Mouse (Mus musculus) MEL (cell line): ENCODE measurements around the gene Gdf7. TPM values are rescaled to one million over a fixed set of nuclear protein-coding genes. Genes with fewer than 3 reads are reported as not detected.

Experiments
- DNase-seq: peaks from one replicate; pipeline ENCODE4 v3.0.0; 2011; ENCODE audit warnings: low read depth, low spot score
- H3K27ac ChIP-seq: 2 replicates; pipeline ENCODE4 v1.5.1; 2012; ENCODE audit warnings: low read depth, mild to moderate bottlenecking, control low read depth, low read length, moderate library complexity; ENCODE audit not compliant: control insufficient read depth
- H3K27me3 ChIP-seq, 2 experiments: fragments of 150-350 bp in 1 of 2; sonication (generic) in 1 of 2; 2 replicates each; pipeline ENCODE4 v1.6.1; 2012; ENCODE audit warnings: low read length in 2 of 2, mild to moderate bottlenecking in 2 of 2, improper control_type of control experiment in 1 of 2, moderate library complexity in 1 of 2; ENCODE audit not compliant: insufficient read depth in 2 of 2, control insufficient read depth in 1 of 2
- H3K36me3 ChIP-seq, 2 experiments: 2 replicates each; pipeline ENCODE4 v1.6.1; 2012 to 2014; ENCODE audit warnings: low read length in 2 of 2, improper control_type of control experiment in 1 of 2, inconsistent platforms in 1 of 2, mild to moderate bottlenecking in 1 of 2; ENCODE audit not compliant: insufficient read depth in 2 of 2, control insufficient read depth in 1 of 2
- H3K4me1 ChIP-seq, 2 experiments: fragments of 150-350 bp in 1 of 2; sonication (generic) in 1 of 2; 2 replicates each; pipeline ENCODE4 v1.6.1; 2012; ENCODE audit warnings: low read length in 2 of 2, improper control_type of control experiment in 1 of 2, mild to moderate bottlenecking in 1 of 2; ENCODE audit not compliant: insufficient read depth in 2 of 2, control insufficient read depth in 1 of 2
- H3K4me3 ChIP-seq, 2 experiments: fragments of 150-350 bp in 1 of 2; sonication (generic) in 1 of 2; 2 replicates each; pipeline ENCODE4 v1.5.1; 2012; ENCODE audit warnings: low read depth in 2 of 2, low read length in 2 of 2, mild to moderate bottlenecking in 2 of 2, moderate library complexity in 2 of 2, control low read depth in 1 of 2, improper control_type of control experiment in 1 of 2; ENCODE audit not compliant: control insufficient read depth in 1 of 2, insufficient read depth in 1 of 2
- H3K79me2 ChIP-seq: 2 replicates; pipeline ENCODE4 v1.6.1; 2012; ENCODE audit warnings: mild to moderate bottlenecking, low read length, moderate library complexity; ENCODE audit not compliant: control insufficient read depth, poor library complexity, insufficient read depth
- H3K9ac ChIP-seq: 2 replicates; pipeline ENCODE4 v1.6.1; 2012; ENCODE audit warnings: low read depth, mild to moderate bottlenecking, control low read depth, low read length, moderate library complexity; ENCODE audit not compliant: control insufficient read depth, poor library complexity, severe bottlenecking
- H3K9me3 ChIP-seq: fragments of 150-350 bp; sonication (generic); replicated peaks from 2 replicates; pipeline ENCODE4 v1.6.1; 2012; ENCODE audit warnings: mild to moderate bottlenecking, low read length, improper control_type of control experiment, moderate library complexity; ENCODE audit not compliant: insufficient read depth
- EP300 ChIP-seq, 2 experiments: IDR thresholded peaks; 2 replicates each; pipeline ENCODE4 v1.6.1; 2011; ENCODE audit warnings: improper control_type of control experiment in 2 of 2, low read length in 2 of 2, low read depth in 1 of 2, mild to moderate bottlenecking in 1 of 2
- KAT2A ChIP-seq: conservative IDR thresholded peaks from 2 replicates; pipeline ENCODE4 v1.6.1; 2012; ENCODE audit warnings: low read depth, low read length, improper control_type of control experiment, inconsistent platforms
- MEF2A ChIP-seq: IDR thresholded peaks from 2 replicates; pipeline ENCODE4 v1.6.1; 2014; ENCODE audit warnings: low read depth, mild to moderate bottlenecking, inconsistent platforms, low read length, improper control_type of control experiment; ENCODE audit not compliant: poor library complexity, insufficient replicate concordance, severe bottlenecking; ENCODE audit errors: extremely low read depth
- MXI1 ChIP-seq: IDR thresholded peaks from 2 replicates; pipeline ENCODE4 v1.6.1; 2011; ENCODE audit warnings: mild to moderate bottlenecking, low read depth, low read length, improper control_type of control experiment
- NRF1 ChIP-seq: IDR thresholded peaks from 2 replicates; pipeline ENCODE4 v1.6.1; 2014; ENCODE audit warnings: low read depth, mild to moderate bottlenecking, inconsistent platforms, low read length, improper control_type of control experiment, moderate library complexity; ENCODE audit not compliant: poor library complexity, insufficient read depth, severe bottlenecking
- SMC3 ChIP-seq: IDR thresholded peaks from 2 replicates; pipeline ENCODE4 v1.6.1; 2011; ENCODE audit warnings: low read depth, low read length, improper control_type of control experiment
- TAL1 ChIP-seq: IDR thresholded peaks from 2 replicates; pipeline ENCODE4 v1.6.1; 2012; ENCODE audit warnings: mild to moderate bottlenecking, inconsistent platforms, low read length, moderate library complexity, mixed read lengths
- TCF12 ChIP-seq: IDR thresholded peaks from 2 replicates; pipeline ENCODE4 v1.6.1; 2014; ENCODE audit warnings: low read depth, mild to moderate bottlenecking, inconsistent platforms, low read length, improper control_type of control experiment, moderate library complexity
- ZKSCAN1 ChIP-seq: IDR thresholded peaks from 2 replicates; pipeline ENCODE4 v1.6.1; 2012; ENCODE audit warnings: low read depth, mild to moderate bottlenecking, inconsistent platforms, low read length, improper control_type of control experiment, moderate library complexity
- ZNF384 ChIP-seq: IDR thresholded peaks from 2 replicates; pipeline ENCODE4 v1.6.1; 2012; ENCODE audit warnings: low read depth, mild to moderate bottlenecking, inconsistent platforms, low read length, improper control_type of control experiment
- polyA plus RNA-seq, 2 experiments: library from polyadenylated mRNA; stranded (reverse) in 1 of 2; unstranded in 1 of 2; fragments of >175 nt in 1 of 2; fragments of >200 nt in 1 of 2; gene quantifications; 2 replicates each; pipeline versions ENCODE4 v1.2.1 to v1.2.4; 2012; ENCODE audit warnings: low replicate concordance in 2 of 2, low read depth in 1 of 2; ENCODE audit not compliant: insufficient read length in 2 of 2, insufficient read depth in 1 of 2, missing spikeins in 1 of 2
- total RNA-seq: library from RNA; depleted of rRNA; stranded (reverse); fragments of 300-350 nt; gene quantifications from 2 replicates; pipeline ENCODE4 v1.2.3, GENCODE M21; 2012

Gene Gdf7
- total and polyA plus RNA-seq, 3 experiments, result not detected

DNA sequence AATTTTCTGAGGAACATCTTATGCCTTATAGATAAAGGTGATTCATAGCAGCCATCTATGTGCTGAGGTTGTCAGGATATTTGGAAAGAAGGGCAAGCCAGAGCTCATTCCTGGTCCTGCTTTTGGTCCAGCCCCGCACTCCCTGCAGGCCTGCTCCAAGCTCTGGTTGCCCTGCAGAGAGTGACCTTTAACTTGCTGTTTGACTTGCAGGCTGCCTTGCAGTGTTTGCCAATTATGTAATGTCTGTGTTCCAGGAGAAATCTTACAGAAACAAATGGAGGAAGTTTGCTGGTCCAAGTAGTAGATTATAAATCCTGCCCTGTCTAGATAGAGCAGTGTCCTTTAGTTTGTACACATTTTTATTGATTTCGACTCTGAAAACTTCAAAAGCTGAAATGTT, 30.3 kb downstream of the Gdf7 start:
- H3K27me3 ChIP-seq, result no peaks in the 10 kb centered on the region
- DNase-seq, result no peak
- no peaks in the 10 kb centered on the region for H3K9me3 ChIP-seq
- H3K36me3 ChIP-seq, result no peaks in the 10 kb centered on the region
- H3K4me3 ChIP-seq, result no peak overlapping the region
- no peak overlapping the region for H3K9ac ChIP-seq
- TF ChIP-seq EP300 (IDR thresholded peaks at IDR 0.05; ENCODE audit: low read depth in 1 of 2, low read length in 2 of 2) (no peak), TCF12 (no peak), KAT2A (no peak)
- no peak overlapping the region for H3K27ac ChIP-seq
- H3K4me1 ChIP-seq, result no peaks in the 10 kb centered on the region
- no peaks in the 10 kb centered on the region for H3K79me2 ChIP-seq

DNA sequence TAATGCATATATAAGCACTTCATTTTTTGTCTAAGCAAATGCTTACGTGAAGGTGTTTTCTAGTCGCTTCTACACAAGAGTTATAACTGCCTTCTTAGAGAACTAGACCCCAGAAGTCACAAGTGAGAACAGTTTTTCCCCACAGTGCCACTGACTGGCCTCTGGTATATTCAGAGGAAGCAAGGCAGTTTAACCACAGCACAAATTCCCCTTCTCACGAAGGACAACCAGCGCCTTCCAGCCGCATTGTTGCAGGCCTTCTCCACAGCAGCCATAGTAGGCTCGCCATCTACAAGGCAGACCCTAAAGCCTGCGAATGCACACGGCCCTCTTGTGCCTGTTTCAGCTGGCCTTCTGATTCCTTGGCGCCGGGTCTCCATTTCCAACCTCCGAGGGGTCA, 32.1 kb downstream of the Gdf7 start:
- no peaks in the 10 kb centered on the region for H3K79me2 ChIP-seq
- H3K9me3 ChIP-seq, result no peaks in the 10 kb centered on the region
- H3K9ac ChIP-seq, result no peak overlapping the region
- H3K36me3 ChIP-seq, result no peaks in the 10 kb centered on the region; a peak in 2 of 4 replicates
- no peak for TF ChIP-seq EP300 (IDR thresholded peaks at IDR 0.05; ENCODE audit: low read depth in 1 of 2, low read length in 2 of 2)
- no peak for TF ChIP-seq MXI1
- no peak for TF ChIP-seq MEF2A
- no peak for TF ChIP-seq NRF1
- no peak for TF ChIP-seq SMC3
- TF ChIP-seq ZKSCAN1, result no peak
- no peak for DNase-seq
- H3K4me3 ChIP-seq, result no peak overlapping the region
- no peaks in the 10 kb centered on the region for H3K4me1 ChIP-seq
- H3K27me3 ChIP-seq, result no peaks in the 10 kb centered on the region
- H3K27ac ChIP-seq, result no peak overlapping the region

DNA sequence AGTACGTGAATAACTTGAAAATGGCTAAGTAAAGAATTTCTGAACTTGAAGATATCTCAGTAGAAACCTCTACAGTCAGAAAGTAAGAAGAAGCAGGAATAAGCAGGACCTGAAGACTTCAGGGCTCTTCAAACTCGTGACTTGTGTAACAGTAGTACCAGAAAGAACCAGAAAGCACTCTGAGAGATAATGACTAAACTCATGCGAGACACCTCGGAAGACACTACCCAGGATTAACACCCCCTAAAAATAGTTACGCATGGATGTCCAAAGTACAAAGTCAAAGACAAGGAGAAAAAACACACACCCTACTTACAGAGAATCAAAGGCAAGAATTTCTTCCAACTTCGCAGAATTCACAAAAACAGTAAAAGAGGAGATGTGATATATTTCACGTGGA, 35.4 kb downstream of the Gdf7 start:
- TF ChIP-seq ZNF384 (no peak), TAL1 (no peak)
- TF ChIP-seq, all 39 proteins: peak for 0
- Histone ChIP-seq H3K4me3 (no peak overlapping the region), H3K36me3 (no peaks in the 10 kb centered on the region; a peak in 2 of 4 replicates), H3K79me2 (no peaks in the 10 kb centered on the region), H3K27me3 (no peaks in the 10 kb centered on the region), H3K9ac (no peak overlapping the region), H3K9me3 (no peaks in the 10 kb centered on the region), H3K4me1 (no peaks in the 10 kb centered on the region), H3K27ac (no peak overlapping the region)
- DNase-seq, result no peak
